Mouse (Mus musculus): ENCODE data around the gene Syt2. TPM values are rescaled to one million over a fixed set of nuclear protein-coding genes. Genes with fewer than 3 reads are reported as not detected.

Syt2 gene
- polyA plus RNA-seq, 1 experiment, result not detected

- TF ChIP-seq POLR2A (IDR thresholded peaks at IDR 0.05; ENCODE audit: low read depth, low read length) (no peak), CTCF (IDR thresholded peaks at IDR 0.05; ENCODE audit: extremely low read depth, insufficient read depth, insufficient read length, insufficient replicate concordance) (no peak)
- peak in 1 of 2 experiments; percentile 31 for DNase-seq (ENCODE audit: low read depth in 1 of 2, low spot score in 2 of 2)
- WGBS, result under 1% methylated on average over 46 of the region's 46 CpGs
- Histone ChIP-seq H3K4me1 (ENCODE audit: control insufficient read depth, insufficient read depth, insufficient read length) (peaks cover 4% of the 10 kb centered on the region; the same call in 1 of the 2 replicates), H3K4me3 (ENCODE audit: extremely low read depth, insufficient read depth, insufficient read length) (peak overlapping the region; percentile 37; the same call in 1 of the 2 replicates), H3K36me3 (ENCODE audit: control insufficient read depth, insufficient read depth, low read length) (no peaks in the 10 kb centered on the region), H3K27me3 (ENCODE audit: control insufficient read depth, insufficient read depth, low read length) (peaks cover 10% of the 10 kb centered on the region), H3K27ac (ENCODE audit: insufficient read depth, low read length) (no peak overlapping the region)
These were observed 62.4 kb downstream of the Syt2 start for GRCm38 (mm10) chr1:134708801-134709385.

GRCm38 (mm10) chr1:134709411-134710306, 63.2 kb downstream of the Syt2 start:
- TF ChIP-seq CTCF (IDR thresholded peaks at IDR 0.05; ENCODE audit: extremely low read depth, insufficient read depth, insufficient read length, insufficient replicate concordance), result no peak
- TF ChIP-seq POLR2A (IDR thresholded peaks at IDR 0.05; ENCODE audit: low read depth, low read length), result no peak
- WGBS, result 49% methylated on average over 26 of the region's 26 CpGs
- peaks cover 4% of the 10 kb centered on the region; the same call in 1 of the 2 replicates for H3K4me1 ChIP-seq (ENCODE audit: control insufficient read depth, insufficient read depth, insufficient read length)
- H3K4me3 ChIP-seq (ENCODE audit: extremely low read depth, insufficient read depth, insufficient read length), result peak overlapping the region; percentile 37; the same call in 1 of the 2 replicates
- H3K36me3 ChIP-seq (ENCODE audit: control insufficient read depth, insufficient read depth, low read length), result no peaks in the 10 kb centered on the region
- DNase-seq (ENCODE audit: low read depth in 1 of 2, low spot score in 2 of 2), result no peak
- H3K27ac ChIP-seq (ENCODE audit: insufficient read depth, low read length), result no peak overlapping the region
- peaks cover 10% of the 10 kb centered on the region for H3K27me3 ChIP-seq (ENCODE audit: control insufficient read depth, insufficient read depth, low read length)

GRCm38 (mm10) chr1:134711061-134711460, 64.6 kb downstream of the Syt2 start:
- no peak overlapping the region for H3K4me3 ChIP-seq (ENCODE audit: extremely low read depth, insufficient read depth, insufficient read length)

GRCm38 (mm10) chr1:134711653-134712052, 65.2 kb downstream of the Syt2 start:
- H3K27me3 ChIP-seq (ENCODE audit: control insufficient read depth, insufficient read depth, low read length), result peaks cover 10% of the 10 kb centered on the region
- H3K27ac ChIP-seq (ENCODE audit: insufficient read depth, low read length), result no peak overlapping the region
- TF ChIP-seq POLR2A (IDR thresholded peaks at IDR 0.05; ENCODE audit: low read depth, low read length) (no peak), CTCF (IDR thresholded peaks at IDR 0.05; ENCODE audit: extremely low read depth, insufficient read depth, insufficient read length, insufficient replicate concordance) (no peak)
- no peak for DNase-seq (ENCODE audit: low read depth in 1 of 2, low spot score in 2 of 2)
- H3K36me3 ChIP-seq (ENCODE audit: control insufficient read depth, insufficient read depth, low read length), result no peaks in the 10 kb centered on the region
- WGBS, result 69% methylated on average over 5 of the region's 5 CpGs
- H3K4me1 ChIP-seq (ENCODE audit: control insufficient read depth, insufficient read depth, insufficient read length), result peaks cover 4% of the 10 kb centered on the region; the same call in 1 of the 2 replicates
- H3K4me3 ChIP-seq (ENCODE audit: extremely low read depth, insufficient read depth, insufficient read length), result no peak overlapping the region

More at GRCm38 (mm10) chr1:134711061-134711460, 64.6 kb downstream of the Syt2 start:
- TF ChIP-seq POLR2A (IDR thresholded peaks at IDR 0.05; ENCODE audit: low read depth, low read length) (no peak), CTCF (IDR thresholded peaks at IDR 0.05; ENCODE audit: extremely low read depth, insufficient read depth, insufficient read length, insufficient replicate concordance) (no peak)
- DNase-seq (ENCODE audit: low read depth in 1 of 2, low spot score in 2 of 2), result no peak
- H3K4me1 ChIP-seq (ENCODE audit: control insufficient read depth, insufficient read depth, insufficient read length), result peaks cover 4% of the 10 kb centered on the region; the same call in 1 of the 2 replicates
- H3K36me3 ChIP-seq (ENCODE audit: control insufficient read depth, insufficient read depth, low read length), result no peaks in the 10 kb centered on the region
- no peak overlapping the region for H3K27ac ChIP-seq (ENCODE audit: insufficient read depth, low read length)
- WGBS, result 93% methylated on average over 7 of the region's 7 CpGs
- peaks cover 10% of the 10 kb centered on the region for H3K27me3 ChIP-seq (ENCODE audit: control insufficient read depth, insufficient read depth, low read length)

GRCm38 (mm10) chr1:134712781-134713299, 66.4 kb downstream of the Syt2 start:
- Histone ChIP-seq H3K27me3 (ENCODE audit: control insufficient read depth, insufficient read depth, low read length) (peaks cover 10% of the 10 kb centered on the region), H3K36me3 (ENCODE audit: control insufficient read depth, insufficient read depth, low read length) (no peaks in the 10 kb centered on the region), H3K4me3 (ENCODE audit: extremely low read depth, insufficient read depth, insufficient read length) (no peak overlapping the region), H3K27ac (ENCODE audit: insufficient read depth, low read length) (no peak overlapping the region), H3K4me1 (ENCODE audit: control insufficient read depth, insufficient read depth, insufficient read length) (peaks cover 4% of the 10 kb centered on the region; the same call in 1 of the 2 replicates)
- no peak for DNase-seq (ENCODE audit: low read depth in 1 of 2, low spot score in 2 of 2)
- no peak for TF ChIP-seq POLR2A (IDR thresholded peaks at IDR 0.05; ENCODE audit: low read depth, low read length)
- TF ChIP-seq CTCF (IDR thresholded peaks at IDR 0.05; ENCODE audit: extremely low read depth, insufficient read depth, insufficient read length, insufficient replicate concordance), result no peak
- 87% methylated on average over 9 of the region's 9 CpGs for WGBS

GRCm38 (mm10) chr1:134713421-134713969, 67.0 kb downstream of the Syt2 start:
- Histone ChIP-seq H3K4me1 (ENCODE audit: control insufficient read depth, insufficient read depth, insufficient read length) (peaks cover 4% of the 10 kb centered on the region; the same call in 1 of the 2 replicates), H3K27me3 (ENCODE audit: control insufficient read depth, insufficient read depth, low read length) (peaks cover 10% of the 10 kb centered on the region), H3K4me3 (ENCODE audit: extremely low read depth, insufficient read depth, insufficient read length) (no peak overlapping the region), H3K36me3 (ENCODE audit: control insufficient read depth, insufficient read depth, low read length) (no peaks in the 10 kb centered on the region), H3K27ac (ENCODE audit: insufficient read depth, low read length) (no peak overlapping the region)
- WGBS, result 81% methylated on average over 11 of the region's 11 CpGs
- TF ChIP-seq CTCF (IDR thresholded peaks at IDR 0.05; ENCODE audit: extremely low read depth, insufficient read depth, insufficient read length, insufficient replicate concordance) (no peak), POLR2A (IDR thresholded peaks at IDR 0.05; ENCODE audit: low read depth, low read length) (no peak)
- no peak for DNase-seq (ENCODE audit: low read depth in 1 of 2, low spot score in 2 of 2)

Data from spleen, adult 2 months (tissue).